Comparison of ENCODE assay signal across 24 mouse cellular contexts in genomic region chr2:163525761-163526243, GRCm38 (mm10). TPM values are rescaled to one million over a fixed set of nuclear protein-coding genes. Genes with fewer than 3 reads are reported as not detected.
DNase-seq lines count a peak whose midpoint lies in the region; ATAC-seq and TF ChIP-seq lines count a peak whose summit lies in the region.
"Had no signal": no experiment of that assay in that cellular context is flagged by ENCODE, and none has a peak within 500 bp of the region (broad histone marks: within the 10 kb centered on the region; RNA-seq: fewer than 3 reads in every experiment).

No protein-coding gene starts in this region.

- no peak for TF ChIP-seq EP300 in heart, postnatal 0 days (IDR thresholded peaks at IDR 0.05; ENCODE audit: low read depth)
- no peak for TF ChIP-seq EP300 in lung, postnatal 0 days (IDR thresholded peaks at IDR 0.05)

- no peak for DNase-seq in heart, postnatal 0 days (ENCODE audit: low spot score)
- DNase-seq in heart, adult 8-10 months (ENCODE audit: low spot score): no peak
- no peak for DNase-seq in lung, postnatal 0 days (ENCODE audit: low spot score)
- no peak for DNase-seq in lung, postnatal 25 days (ENCODE audit: low spot score)
- DNase-seq in ZHBTc4 (ENCODE audit: low read depth, low spot score): peak; percentile 19
- no peak for DNase-seq in right cerebral cortex, postnatal 25 days
- no peak for DNase-seq in frontal cortex, postnatal 10 days (ENCODE audit: low spot score in 2 of 2)
- DNase-seq: adrenal gland, postnatal 14 days; cerebellum, adult 8-10 months; spleen, adult 18-20 months had no signal

- ATAC-seq in heart, postnatal 0 days (ENCODE audit: insufficient read depth, low read depth): no peak
- no peak for ATAC-seq in lung, postnatal 0 days
- ATAC-seq: forebrain, embryonic 16.5 days; hindbrain, embryonic 16.5 days had no signal

- WGBS in heart, postnatal 0 days: 62% methylated on average over 7 of the region's 7 CpGs
- WGBS in lung, postnatal 0 days: 79% methylated on average over 7 of the region's 7 CpGs

- H3K4me3 ChIP-seq in heart, postnatal 0 days (ENCODE audit: low read depth, low read length): no peak overlapping the region
- no peak overlapping the region for H3K4me3 ChIP-seq in lung, postnatal 0 days (ENCODE audit: low read depth, low read length)
- H3K4me3 ChIP-seq: embryonic facial prominence, embryonic 10.5 days; erythroblast, embryonic 14.5 days; left cerebral cortex, adult 2 months; limb, embryonic 12.5 days; lung, embryonic 15.5 days; midbrain, embryonic 12.5 days; myocyte; stomach, embryonic 15.5 days had no signal

- H3K36me3 ChIP-seq in heart, postnatal 0 days (replicated peaks; ENCODE audit: control insufficient read depth, insufficient read depth, low read length): no peaks in the 10 kb centered on the region
- no peaks in the 10 kb centered on the region for H3K36me3 ChIP-seq in lung, postnatal 0 days (ENCODE audit: insufficient read depth, low read length)
- H3K36me3 ChIP-seq: embryonic facial prominence, embryonic 10.5 days; limb, embryonic 12.5 days; lung, embryonic 15.5 days; midbrain, embryonic 12.5 days; stomach, embryonic 15.5 days had no signal

- no peaks in the 10 kb centered on the region for H3K9me3 ChIP-seq in heart, postnatal 0 days (replicated peaks; ENCODE audit: control insufficient read depth, low read length)
- H3K9me3 ChIP-seq in lung, postnatal 0 days (ENCODE audit: low read length): no peaks in the 10 kb centered on the region
- H3K9me3 ChIP-seq: embryonic facial prominence, embryonic 10.5 days; limb, embryonic 12.5 days; lung, embryonic 15.5 days; midbrain, embryonic 12.5 days; stomach, embryonic 15.5 days had no signal

- H3K27ac ChIP-seq in heart, postnatal 0 days (ENCODE audit: low read depth): no peak overlapping the region
- H3K27ac ChIP-seq in lung, postnatal 0 days (ENCODE audit: low read length): no peak overlapping the region
- H3K27ac ChIP-seq: embryonic facial prominence, embryonic 10.5 days; left cerebral cortex, adult 2 months; limb, embryonic 12.5 days; lung, embryonic 15.5 days; midbrain, embryonic 12.5 days; stomach, embryonic 15.5 days had no signal

- no peaks in the 10 kb centered on the region for H3K4me1 ChIP-seq in heart, postnatal 0 days (ENCODE audit: control insufficient read depth, insufficient read depth)
- H3K4me1 ChIP-seq in lung, postnatal 0 days (ENCODE audit: insufficient read depth, low read depth, low read length): no peaks in the 10 kb centered on the region
- H3K4me1 ChIP-seq: embryonic facial prominence, embryonic 10.5 days; limb, embryonic 12.5 days; lung, embryonic 15.5 days; midbrain, embryonic 12.5 days; stomach, embryonic 15.5 days had no signal

- 0 out of 2 replicates have a peak, but pooled peaks cover 4% of the 10 kb centered on the region for H3K27me3 ChIP-seq in heart, postnatal 0 days (ENCODE audit: control insufficient read depth, insufficient read depth, low read length)
- H3K27me3 ChIP-seq in lung, postnatal 0 days (replicated peaks; ENCODE audit: insufficient read depth, low read length): no peaks in the 10 kb centered on the region
- H3K27me3 ChIP-seq: limb, embryonic 12.5 days; lung, embryonic 15.5 days; midbrain, embryonic 12.5 days; stomach, embryonic 15.5 days had no signal

- H3K4me2 ChIP-seq in heart, postnatal 0 days (ENCODE audit: low read depth, low read length): no peak overlapping the region
- H3K4me2 ChIP-seq in lung, postnatal 0 days (replicated peaks; ENCODE audit: low read depth, low read length): no peak overlapping the region
- H3K4me2 ChIP-seq: limb, embryonic 12.5 days; lung, embryonic 15.5 days; midbrain, embryonic 12.5 days; stomach, embryonic 15.5 days had no signal

- no peak overlapping the region for H3K9ac ChIP-seq in heart, postnatal 0 days (replicated peaks; ENCODE audit: low read depth, low read length)
- H3K9ac ChIP-seq in lung, postnatal 0 days (replicated peaks; ENCODE audit: low read depth): no peak overlapping the region
- H3K9ac ChIP-seq: limb, embryonic 12.5 days; lung, embryonic 15.5 days; midbrain, embryonic 12.5 days; stomach, embryonic 15.5 days had no signal

- 0 out of 2 replicates have a peak, but pooled peaks have one; percentile 9 for TF ChIP-seq CTCF in heart, postnatal 0 days (IDR thresholded peaks at IDR 0.05; ENCODE audit: low read depth)
- TF ChIP-seq CTCF in lung, postnatal 0 days (IDR thresholded peaks at IDR 0.05): peak; percentile 33

RNA-seq across cellular contexts. Expression of gene Hnf4a, which starts 19.2 kb away (rescaled TPM):
- not detected in 2 replicates for total RNA-seq in heart, postnatal 0 days (2014; rRNA removed; ENCODE audit: low replicate concordance)
- not detected in 2 replicates for polyA plus RNA-seq in heart, postnatal 0 days (2015; fragmentation: Nextera tagmentation; extraction: Ambion mirVana)
- total RNA-seq in heart, adult 8-10 months (2022): not detected
- 0.23 TPM in 1 of 2 replicates, not detected in the other for polyA plus RNA-seq in lung, postnatal 0 days (2015; fragmentation: Nextera tagmentation; extraction: Ambion mirVana)
- total RNA-seq: heart, postnatal 25 days; layer of hippocampus, adult 18-20 months; left cerebral cortex, adult 2 months; neutrophil, adult 5-6 weeks had no signal
- polyA plus RNA-seq: embryonic facial prominence, embryonic 10.5 days; hindbrain, embryonic 16.5 days; limb, embryonic 12.5 days; midbrain, embryonic 12.5 days; myocyte had no signal

RNA-seq across cellular contexts. Expression of gene R3hdml, which starts 33.7 kb away (rescaled TPM):
- not detected in 2 replicates for total RNA-seq in heart, postnatal 0 days (2014; rRNA removed; ENCODE audit: low replicate concordance)
- not detected in 2 replicates for polyA plus RNA-seq in heart, postnatal 0 days (2015; fragmentation: Nextera tagmentation; extraction: Ambion mirVana)
- total RNA-seq in heart, adult 8-10 months (2022): not detected
- 0.18 TPM in 1 of 2 replicates, not detected in the other for polyA plus RNA-seq in lung, postnatal 0 days (2015; fragmentation: Nextera tagmentation; extraction: Ambion mirVana)
- total RNA-seq: adrenal gland, postnatal 14 days; gastrocnemius, adult 8-10 months; heart, postnatal 25 days; layer of hippocampus, adult 18-20 months; left cerebral cortex, adult 2 months; neutrophil, adult 5-6 weeks had no signal
- polyA plus RNA-seq: embryonic facial prominence, embryonic 10.5 days; erythroblast, embryonic 14.5 days; forebrain, embryonic 16.5 days; limb, embryonic 12.5 days; midbrain, embryonic 12.5 days had no signal

RNA-seq across cellular contexts. Expression of gene Fitm2, which starts 53.4 kb away (rescaled TPM):
- total RNA-seq in heart, postnatal 0 days (2014; rRNA removed; ENCODE audit: low replicate concordance): 22.1 and 44.8 TPM in 2 replicates
- polyA plus RNA-seq in heart, postnatal 0 days (2015; fragmentation: Nextera tagmentation; extraction: Ambion mirVana): 23.5 and 24.5 TPM in 2 replicates
- total RNA-seq in heart, adult 8-10 months (2022): 100 to 1,000 TPM; 197 to 218 (median 209) TPM
- 18.6 and 22.5 TPM in 2 replicates for polyA plus RNA-seq in lung, postnatal 0 days (2015; fragmentation: Nextera tagmentation; extraction: Ambion mirVana)
